ENCODE assay signal across 16 mouse cellular contexts in the genomic region with DNA sequence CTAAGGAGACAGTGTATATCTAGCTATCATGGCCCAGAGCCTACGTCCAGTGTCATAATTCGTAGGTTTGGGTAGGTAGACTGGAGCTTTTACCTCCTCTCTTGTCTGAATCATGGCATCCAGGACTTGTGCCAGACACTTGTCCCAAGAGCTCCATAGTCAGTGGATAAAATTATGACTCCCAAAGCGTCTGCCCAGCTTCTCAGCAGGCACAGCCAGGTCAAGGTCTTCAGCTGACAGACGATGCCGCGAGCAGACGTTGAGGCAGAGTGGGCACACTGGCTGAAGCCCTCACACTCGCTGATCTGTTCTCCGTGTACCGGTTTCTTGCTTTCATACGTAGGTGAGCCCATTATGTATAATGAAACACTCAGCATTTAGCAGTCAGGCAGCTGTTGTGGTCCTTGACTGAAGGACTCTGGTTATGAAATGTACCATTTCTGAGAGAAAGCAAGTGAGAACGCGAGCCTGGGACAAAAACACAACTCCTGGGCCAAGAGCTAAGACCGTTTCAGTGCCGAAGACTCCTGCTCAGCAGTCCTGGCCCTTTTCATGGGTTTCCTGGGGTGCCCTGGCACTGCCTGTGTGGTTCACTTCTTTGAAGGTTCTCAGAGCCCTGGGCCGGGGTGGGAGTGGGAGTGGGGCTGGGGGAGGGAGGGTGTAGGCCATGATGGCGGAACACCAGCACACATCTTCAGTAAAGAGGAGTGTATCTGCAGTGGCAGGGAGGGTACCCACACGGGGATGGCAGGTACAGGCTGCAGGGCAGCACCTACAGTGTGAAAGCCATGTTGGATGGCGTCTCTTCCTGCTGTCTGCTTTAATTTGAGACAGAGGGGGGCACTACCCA.
A peak's percentile ranks its signal among the peaks of the same experiment; 100 is the strongest.
DNase-seq lines count a peak whose midpoint lies in the region; TF ChIP-seq lines count a peak whose summit lies in the region.
"Had no signal": no experiment of that assay in that cellular context is flagged by ENCODE, and none has a peak within 500 bp of the region (broad histone marks: within the 10 kb centered on the region; RNA-seq: fewer than 3 reads in every experiment).

No protein-coding gene starts in this region.

- H3K4me3 ChIP-seq in left cerebral cortex, adult 2 months = no peak overlapping the region
- H3K4me3 ChIP-seq: liver, embryonic 15.5 days; midbrain, embryonic 10.5 days; myocyte; stomach, embryonic 15.5 days had no signal

- DNase-seq in left cerebral cortex, adult 2 months (ENCODE audit: extremely low spot score in 1 of 2, low spot score in 2 of 2) = peak in 1 of 2 experiments; percentile 30
- no peak for DNase-seq in left cerebral cortex, postnatal 14 days (ENCODE audit: low spot score in 2 of 2)
- DNase-seq in brain, adult 2 months (ENCODE audit: low read depth, low spot score) = peak; percentile 26
- DNase-seq in heart, postnatal 14 days = peak; percentile 15 to 19
- no peak for DNase-seq in kidney, postnatal 10 days
- DNase-seq in ovary, postnatal 10 days (ENCODE audit: low spot score) = no peak
- DNase-seq in kidney, postnatal 25 days = no peak
- DNase-seq: forebrain, postnatal 0 days; kidney, adult 9 months; layer of hippocampus, adult 9-11 months; thymus, postnatal 25 days had no signal

- intact Hi-C loops in left cerebral cortex, adult 2 months (cut with DNase I) = no loop called here
- intact Hi-C loops in left cerebral cortex, postnatal 14 days (cut with DNase I) = no loop called here
- intact Hi-C loops in heart, postnatal 14 days (cut with DNase I) = no loop called here

- no peak for TF ChIP-seq CTCF in left cerebral cortex, adult 2 months (IDR thresholded peaks at IDR 0.05)

- peak overlapping the region; percentile 15; the same call in 1 of the 2 replicates for H3K27ac ChIP-seq in left cerebral cortex, adult 2 months
- H3K27ac ChIP-seq: hindbrain, postnatal 0 days; liver, embryonic 15.5 days; midbrain, embryonic 10.5 days; stomach, embryonic 15.5 days had no signal

Comparison
In these comparisons a context has a peak if more than half of its experiments do, and no peak if none do; other contexts are left out.
1. DNase-seq: peak in brain, adult 2 months (single experiment) and heart, postnatal 14 days (2 of 2); none in left cerebral cortex, postnatal 14 days (0 of 2), kidney, postnatal 10 days (single experiment), ovary, postnatal 10 days (single experiment) and kidney, postnatal 25 days (0 of 2).